ENCODE assay signal across 27 mouse cellular contexts in genomic region chr5:125504692-125505091, GRCm38 (mm10). TPM values are rescaled to one million over a fixed set of nuclear protein-coding genes. Genes with fewer than 3 reads are reported as not detected.
DNase-seq lines count a peak whose midpoint lies in the region; ATAC-seq and TF ChIP-seq lines count a peak whose summit lies in the region.
"Had no signal": no experiment of that assay in that cellular context is flagged by ENCODE, and none has a peak within 500 bp of the region (broad histone marks: within the 10 kb centered on the region; RNA-seq: fewer than 3 reads in every experiment).

No protein-coding gene starts in this region.

- H3K9ac ChIP-seq in embryonic facial prominence, embryonic 14.5 days (ENCODE audit: low read depth, low read length) = no peak overlapping the region
- H3K9ac ChIP-seq in kidney, embryonic 15.5 days = no peak overlapping the region
- H3K9ac ChIP-seq: embryonic facial prominence, embryonic 12.5 days; hindbrain, embryonic 12.5 days had no signal

- H3K4me2 ChIP-seq in embryonic facial prominence, embryonic 14.5 days (ENCODE audit: low read depth, low read length) = no peak overlapping the region
- no peak overlapping the region for H3K4me2 ChIP-seq in kidney, embryonic 15.5 days
- H3K4me2 ChIP-seq: embryonic facial prominence, embryonic 12.5 days; hindbrain, embryonic 12.5 days had no signal

- no peaks in the 10 kb centered on the region for H3K9me3 ChIP-seq in embryonic facial prominence, embryonic 14.5 days (ENCODE audit: control insufficient read depth, low read length)
- H3K9me3 ChIP-seq in embryonic facial prominence, embryonic 10.5 days = no peaks in the 10 kb centered on the region
- H3K9me3 ChIP-seq in kidney, embryonic 15.5 days (replicated peaks) = no peaks in the 10 kb centered on the region
- H3K9me3 ChIP-seq: embryonic facial prominence, embryonic 12.5 days; G1E; heart, embryonic 10.5 days; hindbrain, embryonic 12.5 days had no signal

- no peaks in the 10 kb centered on the region for H3K4me1 ChIP-seq in embryonic facial prominence, embryonic 14.5 days (ENCODE audit: control insufficient read depth, insufficient read depth, low read length)
- H3K4me1 ChIP-seq in embryonic facial prominence, embryonic 10.5 days = peaks cover 4% of the 10 kb centered on the region; the same call in 1 of the 2 replicates
- peaks cover 18% of the 10 kb centered on the region for H3K4me1 ChIP-seq in kidney, embryonic 15.5 days
- H3K4me1 ChIP-seq: embryonic facial prominence, embryonic 12.5 days; heart, embryonic 10.5 days had no signal

- H3K27ac ChIP-seq in embryonic facial prominence, embryonic 14.5 days (replicated peaks; ENCODE audit: low read depth, low read length) = no peak overlapping the region
- H3K27ac ChIP-seq in embryonic facial prominence, embryonic 10.5 days (replicated peaks) = no peak overlapping the region
- peak overlapping the region; percentile 71 for H3K27ac ChIP-seq in kidney, embryonic 15.5 days
- H3K27ac ChIP-seq in layer of hippocampus, adult 2 months = peak overlapping the region; percentile 68; the same call in 1 of the 2 replicates
- H3K27ac ChIP-seq: embryonic facial prominence, embryonic 12.5 days; heart, embryonic 10.5 days; hindbrain, embryonic 12.5 days had no signal

- DNase-seq in embryonic facial prominence, embryonic 14.5 days (ENCODE audit: low spot score) = peak; percentile 36
- no peak for DNase-seq in embryonic facial prominence, embryonic 10.5 days (ENCODE audit: low spot score)
- DNase-seq in kidney, postnatal 10 days = no peak
- DNase-seq in layer of hippocampus, adult 2 months (ENCODE audit: low spot score in 2 of 2) = no peak
- no peak for DNase-seq in layer of hippocampus, adult 11-12 months (ENCODE audit: low spot score)
- peak; percentile 51 for DNase-seq in brain, adult 2 months (ENCODE audit: low read depth, low spot score)
- DNase-seq: adrenal gland, adult 8-10 months; adrenal gland, postnatal 36 days; B cell, adult 2 months; cerebellum, adult 11 months; cerebellum, adult 8-10 months; cerebellum, postnatal 14 days; embryo, embryonic 11 days; gastrocnemius, postnatal 10 days; heart, adult 18-20 months; heart, postnatal 10 days; heart, postnatal 4 days had no signal

- WGBS in embryonic facial prominence, embryonic 14.5 days = 63% methylated on average over 11 of the region's 11 CpGs
- WGBS in embryonic facial prominence, embryonic 10.5 days = 75% methylated on average over 11 of the region's 11 CpGs
- WGBS in kidney, embryonic 15.5 days = 37% methylated on average over 11 of the region's 11 CpGs

- peaks cover 42% of the 10 kb centered on the region for H3K36me3 ChIP-seq in embryonic facial prominence, embryonic 14.5 days (ENCODE audit: control insufficient read depth, insufficient read depth, low read length)
- peaks cover 86% of the 10 kb centered on the region for H3K36me3 ChIP-seq in embryonic facial prominence, embryonic 10.5 days (replicated peaks)
- peaks cover 48% of the 10 kb centered on the region for H3K36me3 ChIP-seq in kidney, embryonic 15.5 days

- no peaks in the 10 kb centered on the region for H3K27me3 ChIP-seq in embryonic facial prominence, embryonic 14.5 days (replicated peaks; ENCODE audit: control insufficient read depth, insufficient read depth, low read length)
- H3K27me3 ChIP-seq in embryonic facial prominence, embryonic 10.5 days (replicated peaks; ENCODE audit: low read depth, poor library complexity, severe bottlenecking) = no peaks in the 10 kb centered on the region
- no peaks in the 10 kb centered on the region for H3K27me3 ChIP-seq in kidney, embryonic 15.5 days
- H3K27me3 ChIP-seq: embryonic facial prominence, embryonic 12.5 days; hindbrain, embryonic 12.5 days had no signal

- no peak overlapping the region for H3K4me3 ChIP-seq in embryonic facial prominence, embryonic 14.5 days (ENCODE audit: low read depth, low read length)
- H3K4me3 ChIP-seq in embryonic facial prominence, embryonic 10.5 days = no peak overlapping the region
- no peak overlapping the region for H3K4me3 ChIP-seq in kidney, embryonic 15.5 days (replicated peaks)
- no peak overlapping the region for H3K4me3 ChIP-seq in layer of hippocampus, adult 2 months
- H3K4me3 ChIP-seq: embryonic facial prominence, embryonic 12.5 days; heart, embryonic 10.5 days; hindbrain, embryonic 12.5 days had no signal

- no peak for ATAC-seq in embryonic facial prominence, embryonic 14.5 days (ENCODE audit: low read depth)
- no peak for ATAC-seq in kidney, embryonic 15.5 days (replicated peaks; ENCODE audit: low FRiP score)
- ATAC-seq: CD4-positive, CD25-positive, alpha-beta regulatory T cell, adult 4 months; forebrain, embryonic 14.5 days; hindbrain, embryonic 16.5 days had no signal

- TF ChIP-seq CTCF in layer of hippocampus, adult 2 months (conservative IDR thresholded peaks at IDR 0.05) = no peak

RNA-seq across cellular contexts. Expression of gene Tmem132b, which starts 26.9 kb away (rescaled TPM):
- polyA plus RNA-seq in embryonic facial prominence, embryonic 14.5 days (2014; fragmentation: Nextera tagmentation; extraction: Ambion mirVana) = 0.31 and 0.38 TPM in 2 replicates
- 0.23 and 0.34 TPM in 2 replicates for polyA plus RNA-seq in embryonic facial prominence, embryonic 10.5 days (2016; fragmentation: Nextera tagmentation; extraction: Ambion mirVana)
- 0.32 and 0.36 TPM in 2 replicates for polyA plus RNA-seq in kidney, embryonic 15.5 days (2015; fragmentation: Nextera tagmentation; extraction: Ambion mirVana)
- total RNA-seq in layer of hippocampus, adult 2 months (2021) = 100 to 1,000 TPM; 117 to 127 TPM
- total RNA-seq: common myeloid progenitor, adult 5-6 weeks; heart, adult 18-20 months had no signal
- polyA plus RNA-seq: G1E; heart, embryonic 10.5 days; heart, embryonic 14.5 days had no signal

RNA-seq across cellular contexts. Expression of gene Aacs, which starts 29.1 kb away (rescaled TPM):
- polyA plus RNA-seq in embryonic facial prominence, embryonic 14.5 days (2014; fragmentation: Nextera tagmentation; extraction: Ambion mirVana) = 37.7 and 39.8 TPM in 2 replicates
- 51.2 and 60.1 TPM in 2 replicates for polyA plus RNA-seq in embryonic facial prominence, embryonic 10.5 days (2016; fragmentation: Nextera tagmentation; extraction: Ambion mirVana)
- 36.0 and 40.7 TPM in 2 replicates for polyA plus RNA-seq in kidney, embryonic 15.5 days (2015; fragmentation: Nextera tagmentation; extraction: Ambion mirVana)
- total RNA-seq in layer of hippocampus, adult 2 months (2021) = 10 to 100 TPM; 48.1 to 55.5 TPM

Comparison
In these comparisons a context has a peak if more than half of its experiments do, and no peak if none do; other contexts are left out.
1. DNase-seq: peak in embryonic facial prominence, embryonic 14.5 days (single experiment) and brain, adult 2 months (single experiment); none in embryonic facial prominence, embryonic 10.5 days (single experiment), kidney, postnatal 10 days (single experiment), layer of hippocampus, adult 2 months (0 of 2) and layer of hippocampus, adult 11-12 months (single experiment).
2. H3K27ac ChIP-seq: peak in kidney, embryonic 15.5 days (single experiment) and layer of hippocampus, adult 2 months (single experiment); none in embryonic facial prominence, embryonic 14.5 days (single experiment) and embryonic facial prominence, embryonic 10.5 days (single experiment).